Mouse (Mus musculus) olfactory bulb, adult 2 months (tissue): Measurements from ENCODE around the gene Bin2.

Source experiments
- CTCF ChIP-seq: fragments of 200-500 bp; IDR thresholded peaks from 2 replicates; pipeline ENCODE4 v1.5.1; 2012; ENCODE audit warnings: low read depth, mild to moderate bottlenecking, low read length, moderate library complexity; ENCODE audit not compliant: insufficient read depth
- POLR2A ChIP-seq: fragments of 200-500 bp; IDR thresholded peaks from 2 replicates; pipeline ENCODE4 v1.6.1; 2012; ENCODE audit warnings: mild to moderate bottlenecking, low read depth, low read length, moderate library complexity; ENCODE audit not compliant: insufficient read depth

DNA sequence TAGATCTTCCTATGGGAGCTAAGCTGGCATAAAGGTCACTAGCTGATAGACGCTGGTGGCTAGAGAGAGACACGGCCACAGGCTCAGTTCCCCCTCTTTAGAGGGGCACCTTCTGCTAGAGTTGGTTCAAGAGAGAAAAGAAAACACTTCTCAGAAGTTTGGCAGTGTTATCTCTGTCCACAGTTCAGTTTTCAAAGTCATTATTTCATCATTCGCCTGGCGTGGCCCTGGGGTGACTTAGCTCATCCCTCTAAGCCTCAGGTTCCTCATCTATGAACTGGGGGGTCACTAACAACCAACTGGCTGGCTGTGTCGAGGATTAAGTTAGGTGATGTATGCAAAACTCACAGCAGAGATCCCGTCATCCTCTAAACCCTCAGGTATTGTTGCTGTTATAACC, 48.6 kb upstream of the Bin2 start:
- TF ChIP-seq CTCF (no peak), POLR2A (no peak)
